Mouse (Mus musculus) testis, adult 2 months (tissue): ENCODE results near the gene Rgs8.

Source experiments
- CTCF ChIP-seq: fragments of 200-500 bp; IDR thresholded peaks from 2 replicates; pipeline ENCODE4 v1.5.1; 2012; ENCODE audit warnings: low read depth, mild to moderate bottlenecking, inconsistent platforms, low read length, moderate library complexity; ENCODE audit not compliant: control insufficient read depth, insufficient read depth, insufficient replicate concordance
- POLR2A ChIP-seq: fragments of 200-500 bp; IDR thresholded peaks from 2 replicates; pipeline ENCODE4 v1.6.1; 2012; ENCODE audit warnings: low read depth, mild to moderate bottlenecking, inconsistent platforms, low read length, moderate library complexity; ENCODE audit not compliant: control insufficient read depth

GRCm38 (mm10) chr1:153666236-153666635 is 13.4 kb downstream of the Rgs8 start:
- no peak for TF ChIP-seq POLR2A
- no peak for TF ChIP-seq CTCF
